Mouse (Mus musculus) central nervous system, embryonic 11.5 days (tissue): Measurements from ENCODE around the gene Pou5f2. TPM values are rescaled to one million over a fixed set of nuclear protein-coding genes. Genes with fewer than 3 reads are reported as not detected.

Source experiments
- polyA plus RNA-seq: library from polyadenylated mRNA; depleted of rRNA; stranded (reverse); fragments of >200 nt; gene quantifications from 2 replicates; pipeline ENCODE4 v1.2.3, GENCODE M21; 2012; rRNA removed

The Pou5f2 gene
- polyA plus RNA-seq = 0.55 and 0.65 TPM in 2 replicates

DNA sequence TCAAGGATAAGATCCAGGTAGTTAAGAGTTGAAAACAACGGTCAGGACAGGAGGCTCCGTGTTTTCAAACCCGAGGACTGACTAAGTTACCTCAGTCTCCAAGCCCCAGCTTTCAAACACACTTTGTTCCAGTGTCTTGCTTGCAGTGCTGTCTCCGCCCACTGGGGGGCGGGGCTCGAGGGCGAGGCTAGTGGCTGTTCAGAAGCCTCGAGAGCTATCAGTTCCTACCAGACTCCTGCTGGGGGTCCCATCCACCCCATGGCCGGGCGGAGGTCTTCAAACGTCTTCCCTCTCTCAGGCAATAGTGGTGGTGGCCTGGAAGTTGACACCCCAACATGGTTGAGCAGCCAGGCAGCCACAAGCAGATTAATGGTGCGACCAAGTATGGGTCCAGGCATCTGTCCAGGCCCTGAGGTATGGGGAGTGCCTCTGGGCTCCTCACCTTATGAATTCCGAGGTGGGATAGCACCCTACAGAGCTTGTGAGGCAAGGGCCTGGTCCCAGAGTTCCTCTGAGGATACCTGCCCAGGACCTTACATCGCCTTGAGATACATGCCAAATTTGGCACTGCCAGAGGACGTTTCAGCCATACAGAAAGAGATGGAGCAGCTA lies at the start of gene Pou5f2:
Gene Pou5f2 (plus strand): TSS at position 220 of the 612 bp plus-strand sequence.

Other genes starting within 250 kb of the Pou5f2 start
- 289 and 358 TPM in 2 replicates for gene Nr2f1, start 174.9 kb downstream of the Pou5f2 start, polyA plus RNA-seq